Mouse (Mus musculus) frontal cortex, adult (tissue): ENCODE data around the gene Micu2.
"Not testable (repeated sequence)": the region's sequence is repeated elsewhere in the genome, so short reads cannot be mapped to it uniquely, and the experiment has no call there.

ENCODE experiments used
- ATAC-seq: cut with Nextera tagmentation; 2 replicates; pipeline ENCODE4 v1.9.2; 2017; ENCODE audit warnings: mild to moderate bottlenecking, moderate library complexity, mixed read lengths; ENCODE audit not compliant: low TSS enrichment

Gene Micu2

DNA sequence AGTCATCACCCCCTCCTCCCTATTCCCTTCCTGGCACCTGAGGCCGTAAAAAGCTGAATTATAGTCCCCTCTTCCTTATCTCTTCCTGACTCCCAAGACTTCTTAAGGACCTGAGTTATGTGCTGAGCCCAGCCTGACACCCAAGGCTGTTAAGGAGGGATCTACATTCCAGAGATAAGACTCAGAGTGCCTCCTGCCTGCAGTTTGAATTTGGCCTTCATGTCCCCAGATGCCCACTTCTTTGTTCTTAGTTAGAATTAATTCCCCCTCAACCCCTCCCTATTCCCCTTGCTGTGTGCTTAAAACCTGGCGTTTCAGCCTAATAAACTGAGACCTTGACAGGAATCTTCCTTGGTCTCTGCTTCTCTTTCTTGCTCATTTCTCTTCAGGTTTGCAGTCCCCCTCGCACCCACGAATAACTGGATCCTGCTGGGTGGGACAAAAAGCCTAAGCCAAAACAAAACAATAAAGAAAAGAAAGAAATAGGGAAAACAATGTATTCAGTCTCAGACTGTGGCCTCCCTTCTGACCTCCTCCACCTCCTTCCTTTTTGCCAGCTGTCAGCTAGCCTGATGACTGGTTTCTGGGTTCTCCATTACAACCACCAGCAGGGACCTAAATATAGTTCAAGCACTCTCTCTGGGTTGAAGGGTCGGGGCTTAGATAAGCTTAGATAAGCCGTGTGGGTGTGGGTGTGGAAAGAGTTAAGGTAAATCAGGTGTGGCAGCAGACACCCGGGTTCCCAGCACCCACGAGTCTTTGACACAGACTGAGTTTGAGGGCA, 102.8 kb downstream of the Micu2 start:
- not testable (repeated sequence) for ATAC-seq

GRCm38 (mm10) chr14:57894346-57894745, 104.7 kb downstream of the Micu2 start:
- ATAC-seq: no peak

DNA sequence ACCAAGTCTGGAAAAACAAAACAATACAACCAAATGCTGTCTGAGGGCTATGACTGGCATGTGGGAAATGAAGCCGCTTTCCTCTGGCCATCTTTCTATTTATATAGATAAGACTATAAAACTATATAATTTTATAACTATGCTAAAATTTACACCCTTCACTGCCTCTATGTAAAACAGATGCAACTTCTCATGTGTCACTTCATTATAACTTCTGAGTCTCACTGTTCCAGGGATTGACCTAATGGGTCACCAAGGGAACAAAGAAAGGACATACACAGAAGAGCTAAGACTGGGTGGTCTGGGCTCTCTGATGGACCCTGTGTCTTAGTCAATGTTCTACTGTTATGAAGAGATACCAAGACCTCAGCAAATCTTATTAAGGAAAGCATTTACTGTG, 106.1 kb downstream of the Micu2 start:
- no peak for ATAC-seq

- peak; percentile 93 for ATAC-seq
Measured at GRCm38 (mm10) chr14:57890011-57890842, 108.8 kb downstream of the Micu2 start, which contains the start of gene Zdhhc20. Gene Zdhhc20, minus strand, starts transcription at chr14:57890276.

DNA sequence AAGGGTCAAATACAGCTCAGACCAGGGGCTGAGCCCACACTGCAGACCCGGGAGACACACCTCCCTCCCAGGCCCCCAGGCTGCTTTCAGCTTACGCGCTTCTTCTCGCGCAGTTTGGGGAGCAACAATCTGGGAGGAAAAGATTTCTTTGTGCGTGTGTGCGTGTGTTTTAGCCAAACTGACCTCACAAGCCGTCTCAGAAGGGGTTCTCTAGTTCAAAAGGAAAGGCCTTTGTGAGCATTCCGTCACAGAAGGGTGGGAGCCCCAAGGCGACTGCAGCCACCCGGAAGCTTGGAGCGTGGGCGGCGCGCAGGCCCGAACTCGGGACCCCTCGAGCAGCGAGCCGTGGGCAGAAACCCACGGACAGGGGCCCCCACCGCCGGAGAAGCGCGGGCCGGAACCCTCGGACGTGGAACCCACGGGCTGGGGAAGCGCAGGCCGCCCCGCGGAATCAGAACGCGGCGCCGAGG, 109.5 kb downstream of the Micu2 start:
- ATAC-seq: no peak; the same call in 1 of the 2 replicates

DNA sequence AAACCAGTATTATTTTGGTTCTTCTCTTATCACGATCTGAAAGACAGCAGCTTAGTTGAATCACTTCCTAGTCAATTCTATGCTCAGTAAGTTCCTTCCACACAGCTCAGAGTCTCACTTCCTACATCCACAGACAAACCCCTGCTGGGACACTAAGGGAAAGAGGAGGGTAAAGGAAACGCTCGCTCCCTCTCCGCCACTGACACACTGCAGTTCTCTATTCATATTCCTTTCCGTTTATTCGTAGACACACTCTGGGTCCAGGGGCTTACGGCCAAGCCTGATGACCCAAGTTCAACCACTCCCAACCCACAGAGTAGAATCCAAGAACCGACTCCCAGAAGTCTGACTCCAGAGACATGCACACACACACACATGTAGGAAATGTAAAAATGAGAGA, 111.9 kb downstream of the Micu2 start:
- no peak for ATAC-seq

GRCm38 (mm10) chr14:57886032-57886431, 113.0 kb downstream of the Micu2 start:
- no peak for ATAC-seq

DNA sequence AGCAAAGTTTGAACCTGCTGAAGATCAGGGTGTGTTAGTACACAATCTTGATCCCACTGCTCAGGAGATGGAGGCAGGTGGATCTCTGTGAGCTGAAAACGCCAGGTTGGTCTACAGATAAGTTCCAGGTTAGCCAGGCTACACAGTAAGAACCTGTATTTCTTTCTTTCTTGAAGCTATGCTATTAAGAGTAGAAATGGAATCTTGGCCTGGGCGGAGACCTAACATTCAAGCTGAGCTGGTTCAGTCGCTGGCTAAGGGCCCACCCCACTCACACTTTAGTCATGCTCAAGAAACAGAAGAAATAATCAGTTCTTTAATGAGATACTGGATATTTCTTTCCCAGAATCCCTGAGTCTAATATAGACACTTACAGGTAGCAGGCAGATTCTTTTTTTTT, 115.7 kb downstream of the Micu2 start:
- no peak for ATAC-seq

GRCm38 (mm10) chr14:57882720-57883119, 116.3 kb downstream of the Micu2 start:
- ATAC-seq: no peak

- peak; percentile 80 for ATAC-seq
Measured at GRCm38 (mm10) chr14:57881793-57882192, 117.3 kb downstream of the Micu2 start.

DNA sequence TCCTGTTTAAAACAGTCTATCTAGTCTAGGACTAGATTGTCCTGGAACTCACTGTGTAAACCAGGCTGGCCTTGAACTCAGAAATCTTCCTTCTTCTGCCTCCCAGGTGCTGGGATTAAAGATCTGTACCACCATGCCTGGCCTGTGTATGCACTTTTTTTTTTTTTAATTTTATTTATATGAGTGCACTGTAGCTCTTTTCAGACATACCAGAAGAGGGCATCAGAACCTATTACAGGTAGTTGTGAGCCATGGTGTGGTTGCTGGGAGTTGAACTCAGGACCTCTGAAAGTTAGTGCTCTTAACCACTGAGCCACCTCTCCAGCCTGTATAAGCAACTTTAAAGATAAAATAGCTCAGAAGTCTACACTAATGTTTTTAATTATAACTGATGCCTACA, 118.0 kb downstream of the Micu2 start:
- ATAC-seq: no peak

GRCm38 (mm10) chr14:57877921-57878320, 121.1 kb downstream of the Micu2 start:
- ATAC-seq: no peak

- ATAC-seq: peak; percentile 78
Measured at GRCm38 (mm10) chr14:57866676-57867276, 132.3 kb downstream of the Micu2 start.
